Mouse (Mus musculus): ENCODE results near the gene Tmco3. TPM values are rescaled to one million over a fixed set of nuclear protein-coding genes. Genes with fewer than 3 reads are reported as not detected.

Tmco3 gene
- total RNA-seq (2021) = 10 to 100 TPM; 21.7 to 21.9 TPM

GRCm38 (mm10) chr8:13287692-13288623, at the start of gene Tmco3, which contains the start of gene Dcun1d2:
Tmco3 (plus strand) TSS chr8:13288190.
Dcun1d2 (minus strand) TSS chr8:13288131.
- peak; percentile 95 for DNase-seq

GRCm38 (mm10) chr8:13240055-13240454, 47.9 kb upstream of the Tmco3 start:
- no peak for DNase-seq

- DNase-seq = peak; percentile 67
Measured at GRCm38 (mm10) chr8:13240691-13241090, 47.3 kb upstream of the Tmco3 start.

DNA sequence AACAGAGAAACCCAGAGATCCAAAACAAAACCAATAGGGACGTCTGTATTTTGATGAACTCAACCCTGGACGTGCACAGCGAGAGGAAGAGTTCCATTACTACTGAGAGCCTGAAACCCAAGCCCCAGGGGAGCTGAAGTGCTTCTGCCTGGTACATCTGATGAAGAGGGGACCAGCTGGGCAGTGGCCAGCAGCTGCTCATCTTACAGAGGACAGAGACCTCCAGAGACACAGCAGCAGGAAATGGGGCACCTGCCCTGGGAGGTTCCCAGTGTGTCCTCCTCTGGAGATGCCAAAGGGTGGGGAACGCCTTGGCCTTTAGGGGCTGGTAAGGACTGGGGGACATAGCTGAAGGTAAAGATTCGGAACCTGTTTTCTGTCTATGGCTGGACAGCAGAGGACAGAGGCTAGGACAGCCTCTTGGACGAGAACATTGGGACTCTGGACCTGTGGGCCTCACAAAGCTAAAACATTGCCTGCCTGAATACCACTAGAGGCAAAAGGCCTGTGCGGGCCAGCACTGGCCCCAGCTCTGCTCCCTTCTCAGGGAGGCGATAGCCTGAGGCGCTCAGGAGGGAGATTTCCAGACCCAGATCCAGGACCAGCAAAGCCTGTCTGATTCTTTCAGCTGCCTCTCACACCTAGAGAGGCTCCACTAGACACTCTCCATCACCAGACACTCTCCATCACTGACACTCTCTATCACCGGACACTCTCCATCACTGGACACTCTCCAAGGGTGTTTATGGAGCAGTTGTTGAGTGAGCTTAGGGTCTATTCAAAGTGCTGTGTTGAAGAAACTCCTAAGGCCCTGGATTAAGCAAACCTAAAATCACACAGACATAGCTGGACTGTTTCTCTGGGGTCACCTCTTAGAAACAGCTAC, 44.8 kb upstream of the Tmco3 start:
- no peak for DNase-seq

DNA sequence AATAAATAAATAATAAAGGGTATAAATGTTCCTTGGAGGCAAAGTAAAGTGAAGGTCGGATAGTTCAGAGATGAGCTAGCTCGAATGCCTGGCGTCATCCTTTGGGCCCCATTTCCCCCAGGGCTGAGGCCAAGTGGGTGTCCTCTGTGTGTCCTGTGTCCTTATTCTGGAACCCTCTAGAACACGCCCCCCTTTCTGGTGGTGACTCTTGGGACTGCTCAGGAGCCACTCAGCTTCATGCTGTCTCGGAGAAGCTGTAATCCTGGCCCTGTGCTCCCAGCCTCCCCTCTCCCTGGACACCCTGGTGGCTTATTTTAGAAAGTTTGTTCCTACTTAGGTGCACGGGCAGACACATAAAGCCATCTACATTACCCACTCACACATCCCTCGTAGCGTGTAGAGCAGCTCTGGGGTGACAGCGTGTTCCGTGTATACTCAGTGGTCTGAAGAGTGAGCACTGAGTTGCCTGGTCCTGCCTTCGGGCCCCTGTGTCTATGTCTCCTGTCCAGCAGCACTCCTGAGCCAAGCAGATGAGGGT, 43.6 kb upstream of the Tmco3 start:
- DNase-seq = no peak

- DNase-seq = peak; percentile 70
Measured at GRCm38 (mm10) chr8:13252837-13253236, 35.2 kb upstream of the Tmco3 start.

- peak; percentile 21 for DNase-seq
Measured at GRCm38 (mm10) chr8:13253413-13253812, 34.6 kb upstream of the Tmco3 start.

DNA sequence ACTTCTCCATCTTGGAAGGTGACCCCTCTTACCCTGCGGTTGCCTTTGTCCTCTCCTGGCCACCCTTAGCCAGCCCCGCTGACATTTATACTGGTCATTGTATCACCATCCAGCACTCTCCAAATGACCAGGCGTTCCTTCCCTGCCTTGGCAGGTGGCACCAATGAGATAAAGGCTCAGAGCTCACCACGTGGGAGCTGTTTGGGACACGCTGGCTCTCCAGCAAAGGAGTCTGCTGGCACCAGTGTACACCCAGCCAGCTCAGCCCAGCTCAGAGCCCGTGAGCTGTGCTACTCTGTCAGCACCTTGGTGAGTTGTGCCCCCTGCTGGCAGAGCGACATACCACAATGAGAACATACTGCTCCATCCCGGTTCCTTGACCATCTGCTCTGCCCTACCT, 34.0 kb upstream of the Tmco3 start, which contains the start of gene Adprhl1:
TSS of gene Adprhl1 (minus strand) at position 144 of the 400 bp plus-strand sequence.
- peak; percentile 91 for DNase-seq

DNA sequence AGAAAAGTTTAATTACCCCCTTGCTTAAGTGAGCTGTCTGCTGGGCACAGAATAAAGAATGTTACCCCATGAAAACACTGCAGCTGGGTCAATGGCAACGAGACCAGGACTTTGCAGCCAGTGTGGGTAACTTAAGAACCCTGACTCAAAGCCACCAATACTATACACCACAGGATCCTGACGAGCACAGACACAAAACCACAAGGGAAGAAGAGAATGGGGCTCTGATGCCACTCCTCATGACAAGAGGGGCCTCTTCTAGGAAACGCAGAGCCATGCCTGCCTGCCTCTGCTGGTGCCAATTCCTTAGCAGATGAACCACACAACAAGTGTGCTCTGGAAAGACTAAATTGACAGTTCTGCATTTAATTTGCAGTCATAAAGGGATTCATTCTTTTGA, 24.6 kb upstream of the Tmco3 start:
- DNase-seq = no peak

DNA sequence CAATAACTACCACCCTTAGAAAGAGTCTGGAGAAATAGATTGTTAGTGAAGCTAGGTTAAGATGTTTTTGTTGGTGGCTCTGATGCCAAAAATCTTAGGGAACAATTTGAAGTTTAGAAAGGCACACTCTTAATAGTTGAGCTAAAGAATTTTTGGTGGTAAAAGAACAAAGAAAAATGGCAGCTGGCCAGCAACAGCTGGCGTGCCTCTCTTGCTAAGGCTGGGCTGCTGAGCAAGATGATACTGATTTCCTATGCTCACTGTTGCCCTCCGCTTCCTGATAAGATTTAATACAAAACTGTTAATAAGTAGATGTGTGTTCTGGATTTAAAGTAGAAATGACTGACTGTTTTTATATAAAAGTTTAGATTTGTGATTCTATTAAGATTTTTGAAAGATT, 20.4 kb upstream of the Tmco3 start:
- DNase-seq = no peak

GRCm38 (mm10) chr8:13272834-13273233, 15.2 kb upstream of the Tmco3 start:
- DNase-seq = no peak

DNA sequence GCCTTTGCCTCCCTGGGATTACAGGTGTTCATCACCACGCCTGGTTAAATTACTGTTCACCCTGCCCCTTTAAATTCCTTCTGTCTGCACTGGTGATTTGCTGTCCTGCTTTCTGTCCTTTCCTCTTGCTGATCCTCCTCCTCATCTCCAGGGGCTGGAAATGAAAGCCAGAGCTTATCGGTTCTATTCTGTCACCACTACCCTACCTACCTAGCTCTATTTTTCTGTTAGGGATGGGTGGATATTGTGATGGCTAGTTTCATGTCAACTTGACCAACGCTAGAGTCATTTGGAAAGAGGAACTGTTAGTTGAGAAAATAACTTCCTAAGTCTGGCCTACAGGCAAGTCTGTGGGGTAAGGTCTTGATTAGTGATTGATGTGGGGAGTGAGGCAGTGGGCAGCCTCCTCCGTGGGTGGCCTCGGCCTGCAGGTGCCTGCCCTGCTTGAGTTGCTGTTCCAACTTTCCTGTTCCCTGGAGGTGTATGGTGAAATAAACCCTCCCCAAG, 11.0 kb upstream of the Tmco3 start:
- no peak for DNase-seq

- DNase-seq = no peak
Measured at GRCm38 (mm10) chr8:13283200-13283599, 4.8 kb upstream of the Tmco3 start.

- DNase-seq = peak; percentile 90
Measured at GRCm38 (mm10) chr8:13287304-13287691, 692 bp upstream of the Tmco3 start.

DNA sequence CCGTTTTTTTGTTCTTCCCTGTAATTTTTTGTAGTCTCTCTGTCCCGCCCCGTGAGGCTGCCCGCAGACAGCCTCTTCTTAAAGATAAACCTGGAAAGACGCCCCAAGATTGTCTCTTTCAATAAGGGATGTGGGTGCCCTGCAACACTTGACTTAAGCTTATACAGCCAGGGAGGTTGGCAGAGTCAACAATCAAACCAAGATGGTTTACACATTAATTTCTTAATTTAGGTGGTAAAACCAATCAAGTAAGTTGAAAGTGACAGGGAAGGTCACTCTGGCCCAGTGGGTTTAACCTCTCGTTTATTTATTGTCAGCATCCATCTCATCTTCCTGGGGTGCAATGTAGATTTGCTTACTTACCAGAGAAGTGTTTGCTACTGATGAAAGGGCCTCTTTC, 656 bp downstream of the Tmco3 start:
- no peak for DNase-seq

DNA sequence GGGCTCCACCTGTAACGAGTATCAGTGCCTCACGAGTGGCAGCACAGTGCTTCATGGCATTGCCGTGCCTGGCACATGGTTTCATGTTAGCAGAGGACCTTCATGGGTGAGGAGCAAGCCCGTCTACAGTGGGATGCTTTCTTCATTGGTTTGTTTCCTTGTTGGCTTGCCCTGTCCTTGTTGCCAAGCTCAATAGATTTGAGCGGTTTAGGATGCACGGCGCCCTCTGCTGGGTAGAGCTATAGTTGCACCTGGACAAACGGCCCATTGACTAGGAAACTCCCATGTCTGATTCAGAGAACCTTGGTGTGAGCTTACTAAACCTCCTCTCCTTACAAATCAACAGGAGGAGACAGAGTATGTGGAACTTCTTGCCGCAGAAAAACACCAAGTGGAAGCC, 4.4 kb downstream of the Tmco3 start:
- peak; percentile 84 for DNase-seq

- no peak for DNase-seq
Measured at GRCm38 (mm10) chr8:13293677-13294470, 5.9 kb downstream of the Tmco3 start.

DNA sequence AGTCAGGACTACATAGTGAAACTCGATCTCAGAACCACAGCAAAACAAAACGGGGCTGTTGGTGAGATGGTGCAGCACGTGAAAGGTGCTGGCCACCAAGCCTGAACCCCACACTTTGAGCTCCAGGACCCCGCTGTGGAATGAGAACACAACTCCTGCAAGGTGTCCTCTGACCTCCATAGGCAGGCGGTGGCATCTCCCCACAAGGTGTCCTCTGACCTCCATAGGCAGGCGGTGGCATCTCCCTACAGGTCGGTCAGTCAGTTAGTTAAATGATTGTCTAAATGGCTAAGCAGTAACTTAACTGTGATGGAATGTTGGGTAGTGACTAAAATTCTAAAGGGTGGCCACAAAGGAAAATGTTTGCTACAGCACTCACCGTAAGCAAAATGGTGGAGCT, 11.6 kb downstream of the Tmco3 start:
- DNase-seq = no peak

DNA sequence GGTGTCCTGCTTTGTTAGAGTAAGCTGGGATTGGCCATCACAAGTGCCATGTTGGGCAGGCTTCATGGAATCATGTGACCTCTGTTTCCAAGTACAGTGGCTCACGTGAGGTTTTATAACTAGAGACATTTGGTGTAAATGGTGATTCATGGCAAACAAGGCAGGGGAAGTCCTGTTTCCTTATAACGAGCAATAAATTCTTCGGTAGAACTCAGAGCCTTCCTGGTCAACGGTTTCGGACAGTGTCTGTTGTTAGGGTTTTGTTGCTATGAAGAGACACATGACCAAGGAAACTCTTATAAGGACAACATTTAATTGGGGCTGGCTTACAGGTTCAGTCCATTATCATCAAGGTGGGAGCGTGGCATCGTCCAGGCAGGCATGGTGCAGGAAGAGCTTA, 13.0 kb downstream of the Tmco3 start:
- DNase-seq = no peak

GRCm38 (mm10) chr8:13305459-13305858, 17.5 kb downstream of the Tmco3 start:
- DNase-seq = no peak

GRCm38 (mm10) chr8:13305884-13306283, 17.9 kb downstream of the Tmco3 start:
- DNase-seq = no peak
